ENCODE assay signal across 8 mouse cellular contexts in the genomic region with DNA sequence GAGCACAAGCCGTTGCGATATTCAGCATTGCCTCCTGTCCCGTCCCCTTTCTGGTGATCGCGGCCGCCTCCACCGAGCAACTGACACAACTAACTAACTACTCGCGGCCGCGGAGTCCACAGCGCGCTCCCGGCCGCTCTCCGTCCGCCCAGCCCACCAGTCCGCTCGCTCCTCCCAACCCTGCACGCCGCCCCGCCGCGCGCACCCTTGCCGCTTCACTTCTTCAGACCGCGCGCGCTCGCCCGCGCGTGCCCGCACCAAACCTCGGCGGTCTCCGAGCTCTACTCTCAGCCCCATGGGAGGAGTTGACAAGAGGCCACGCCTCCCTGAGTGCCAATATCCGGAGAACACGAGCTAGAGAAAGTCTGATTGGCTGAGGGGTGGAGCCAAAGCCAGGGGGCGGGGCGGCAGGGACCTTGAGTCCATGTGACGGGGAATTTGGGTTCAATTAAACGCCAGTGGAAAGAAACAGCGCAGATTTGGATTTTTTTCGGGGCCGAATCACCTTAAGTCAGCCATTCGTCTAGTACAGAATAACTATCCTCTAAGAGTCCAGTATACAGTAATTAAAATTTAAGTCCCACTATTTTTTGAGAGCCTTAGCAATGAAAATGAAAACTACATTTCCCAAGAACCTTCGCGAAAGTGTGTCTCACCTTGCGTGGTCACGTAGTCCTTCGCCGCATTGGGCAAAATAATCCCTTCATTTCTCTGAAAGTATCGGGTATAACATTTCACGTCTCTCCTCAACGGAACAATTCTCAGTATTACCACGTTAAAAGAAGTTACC. TPM values are rescaled to one million over a fixed set of nuclear protein-coding genes. Genes with fewer than 3 reads are reported as not detected.
A peak's percentile ranks its signal among the peaks of the same experiment; 100 is the strongest.
DNase-seq lines count a peak whose midpoint lies in the region; ATAC-seq and TF ChIP-seq lines count a peak whose summit lies in the region.

A gene (minus strand): TSS at position 120 of the 790 bp plus-strand sequence.
A gene (plus strand): TSS at position 662 of the 790 bp plus-strand sequence.

- peaks cover 0 to 5% of the 10 kb centered on the region in 2 experiments; a peak in 2 of 4 replicates for H3K4me1 ChIP-seq in ES-E14 (ENCODE audit: control insufficient read depth in 2 of 2, insufficient read depth in 2 of 2, low read length in 2 of 2, poor library complexity in 1 of 2)
- peaks cover 47% of the 10 kb centered on the region for H3K4me1 ChIP-seq in forebrain, embryonic 15.5 days
- peaks cover 12% of the 10 kb centered on the region for H3K4me1 ChIP-seq in lung, adult 2 months (ENCODE audit: control insufficient read depth, insufficient read depth, low read length)

- peak within 1 kb of the TSS; percentile 84 to 87 for H3K4me3 ChIP-seq in ES-E14 (ENCODE audit: insufficient read depth in 1 of 2, low read depth in 1 of 2, low read length in 2 of 2, poor library complexity in 1 of 2, severe bottlenecking in 1 of 2)
- H3K4me3 ChIP-seq in forebrain, embryonic 15.5 days: peak within 1 kb of the TSS; percentile 78
- H3K4me3 ChIP-seq in lung, adult 2 months (replicated peaks; ENCODE audit: extremely low read depth, low read depth, low read length): peak within 1 kb of the TSS; percentile 100

- TF ChIP-seq POLR2A in lung, adult 2 months (IDR thresholded peaks at IDR 0.05; ENCODE audit: borderline replicate concordance, extremely low read depth, low read depth, low read length): peak; percentile 78

- no peaks in the 10 kb centered on the region for H3K36me3 ChIP-seq in ES-E14 (ENCODE audit: control insufficient read depth, insufficient read depth, low read length, poor library complexity, severe bottlenecking)
- no peaks in the 10 kb centered on the region for H3K36me3 ChIP-seq in forebrain, embryonic 15.5 days

- H3K27me3 ChIP-seq in forebrain, embryonic 15.5 days: no peaks in the 10 kb centered on the region

- DNase-seq in ES-E14 (ENCODE audit: low read depth, low spot score): peak; percentile 100
- DNase-seq in cerebellum, adult 11-12 months: peak; percentile 100
- DNase-seq in heart, postnatal 25 days (ENCODE audit: low spot score): peak; percentile 100
- DNase-seq in layer of hippocampus, adult 18-20 months (ENCODE audit: low spot score in 2 of 2): peak; percentile 100
- peak; percentile 100 for DNase-seq in lung, adult 2 months
- DNase-seq in thymus, adult 18-20 months: peak; percentile 100

- no peaks in the 10 kb centered on the region for H3K9me3 ChIP-seq in ES-E14 (ENCODE audit: control insufficient read depth, insufficient read depth, low read depth, low read length)
- H3K9me3 ChIP-seq in forebrain, embryonic 15.5 days: no peaks in the 10 kb centered on the region

- peak within 1 kb of the TSS; percentile 68 for H3K27ac ChIP-seq in ES-E14 (ENCODE audit: insufficient read depth, low read depth, low read length, poor library complexity, severe bottlenecking)
- H3K27ac ChIP-seq in forebrain, embryonic 15.5 days (replicated peaks): peak within 1 kb of the TSS; percentile 96

- H3K4me2 ChIP-seq in forebrain, embryonic 15.5 days (replicated peaks): peak within 1 kb of the TSS; percentile 88

- no peak for TF ChIP-seq CTCF in lung, adult 2 months (IDR thresholded peaks at IDR 0.05; ENCODE audit: insufficient read depth, low read length)

- intact Hi-C loops in heart, postnatal 25 days (cut with DNase I): loop anchor here (1.0 to 5.0 kb wide), 5 partner anchors 88 to 206 kb away; no protein-coding TSS in a partner anchor

- peak; percentile 95 for ATAC-seq in forebrain, embryonic 15.5 days (replicated peaks)
- peak; percentile 89 for ATAC-seq in neutrophil, adult 5-6 weeks (ENCODE audit: extremely low read depth, insufficient number of reproducible peaks, low FRiP score, poor library complexity, severe bottlenecking)

- in situ Hi-C loops in ES-E14 (cut with MboI; ENCODE audit: low sequenced_read_pairs in 2 of 2, unreplicated experiment in 2 of 2): loop anchor here in 1 of 2 experiments (10.0 kb wide), 1 partner anchor 137 kb away; no protein-coding TSS in a partner anchor

- H3K9ac ChIP-seq in ES-E14 (ENCODE audit: insufficient read depth, low read depth, low read length, poor library complexity, severe bottlenecking): peak within 1 kb of the TSS; percentile 85
- peak within 1 kb of the TSS; percentile 70 for H3K9ac ChIP-seq in forebrain, embryonic 15.5 days (replicated peaks)

- under 1% methylated on average over 58 of the region's 59 CpGs for WGBS in forebrain, embryonic 15.5 days
- under 1% methylated on average over 59 of the region's 59 CpGs for WGBS in lung, adult 2 months

TF ChIP-seq in ES-E14, 5 proteins besides CTCF, POLR2A, EP300 and RAD21:
- no peak for TF ChIP-seq ZC3H11A (IDR thresholded peaks at IDR 0.05; ENCODE audit: borderline replicate concordance, low read depth, low read length)
- no peak for TF ChIP-seq MAFK (IDR thresholded peaks at IDR 0.05; ENCODE audit: insufficient read depth, low read depth, low read length)
- TF ChIP-seq CHD2 (IDR thresholded peaks at IDR 0.05; ENCODE audit: low read depth, low read length): no peak
- TF ChIP-seq ZNF384 (IDR thresholded peaks at IDR 0.05; ENCODE audit: low read depth, low read length): no peak
- TF ChIP-seq HCFC1 (IDR thresholded peaks at IDR 0.05; ENCODE audit: borderline replicate concordance, insufficient read depth, low read length): peak; percentile 94

RNA-seq across cellular contexts. Expression of the first gene that starts in this region (rescaled TPM):
- 14.5 and 15.5 TPM in 2 replicates for total RNA-seq in ES-E14 (2012; rRNA removed)
- polyA plus RNA-seq in forebrain, embryonic 15.5 days (2015; fragmentation: Nextera tagmentation; extraction: Ambion mirVana): 4.6 and 4.9 TPM in 2 replicates
- total RNA-seq in heart, postnatal 25 days (2021): 10 to 100 TPM; 35.1 to 38.0 TPM
- 10 to 100 TPM; 50.0 to 53.3 TPM for total RNA-seq in layer of hippocampus, adult 18-20 months (2021)
- polyA plus RNA-seq in lung, adult 2 months (2012; rRNA removed): 16.3 and 22.4 TPM in 2 replicates
- 26.5 and 28.4 TPM in 2 replicates for total RNA-seq in neutrophil, adult 5-6 weeks (2017)

RNA-seq across cellular contexts. Expression of the second gene that starts in this region (rescaled TPM):
- 11.5 and 12.2 TPM in 2 replicates for total RNA-seq in ES-E14 (2012; rRNA removed)
- polyA plus RNA-seq in forebrain, embryonic 15.5 days (2015; fragmentation: Nextera tagmentation; extraction: Ambion mirVana): 85.9 and 91.2 TPM in 2 replicates
- 10 to 100 TPM; 20.0 to 24.2 TPM for total RNA-seq in heart, postnatal 25 days (2021)
- 10 to 100 TPM; 72.2 to 78.2 TPM for total RNA-seq in layer of hippocampus, adult 18-20 months (2021)
- 20.7 and 29.4 TPM in 2 replicates for polyA plus RNA-seq in lung, adult 2 months (2012; rRNA removed)
- total RNA-seq in neutrophil, adult 5-6 weeks (2017): 40.5 TPM in 2 replicates

Comparison
In these comparisons a context has a peak if more than half of its experiments do, and no peak if none do; other contexts are left out.
1. Peak in every context shown above with its lines: DNase-seq, ATAC-seq, H3K4me3 ChIP-seq and H3K27ac ChIP-seq.